Mouse (Mus musculus) kidney, adult 2 months (tissue): ENCODE measurements at regions not wholly inside any gene's neighbourhood (a gene's known extent, or its start where the extent isn't known, plus 50 kb on each side); places are given as distances from the start of the nearest gene placed in this dataset.

Source experiments
- DNase-seq: peaks from one replicate; pipeline ENCODE4 v3.0.0; 2021
- H3K27ac ChIP-seq: fragments of 200-500 bp; 2 replicates; pipeline ENCODE4 v1.5.1; 2012; ENCODE audit warnings: low read depth, low read length, control low read depth, inconsistent platforms; ENCODE audit not compliant: insufficient read depth
- H3K27me3 ChIP-seq: fragments of 200-500 bp; replicated peaks from 2 replicates; pipeline ENCODE4 v1.6.1; 2012; ENCODE audit warnings: mild to moderate bottlenecking, moderate library complexity, low read length, inconsistent platforms; ENCODE audit not compliant: control insufficient read depth, insufficient read depth
- H3K36me3 ChIP-seq: fragments of 200-500 bp; 2 replicates; pipeline ENCODE4 v1.6.1; 2012; ENCODE audit warnings: mild to moderate bottlenecking, moderate library complexity, low read length, inconsistent platforms; ENCODE audit not compliant: control insufficient read depth, insufficient read depth
- H3K4me1 ChIP-seq: fragments of 200-500 bp; 2 replicates; pipeline ENCODE4 v1.6.1; 2011; ENCODE audit warnings: low read length; ENCODE audit not compliant: control insufficient read depth, insufficient read depth
- H3K4me3 ChIP-seq: fragments of 200-500 bp; 2 replicates; pipeline ENCODE4 v1.5.1; 2011; ENCODE audit warnings: mild to moderate bottlenecking, low read depth, low read length, control low read depth; ENCODE audit not compliant: insufficient read depth
- CTCF ChIP-seq: fragments of 200-500 bp; conservative IDR thresholded peaks from 2 replicates; pipeline ENCODE4 v1.5.1; 2011; ENCODE audit warnings: low read depth, mild to moderate bottlenecking, control low read depth, low read length, moderate library complexity, mixed read lengths; ENCODE audit not compliant: insufficient read depth, insufficient read length
- POLR2A ChIP-seq: fragments of 200-500 bp; IDR thresholded peaks from one replicate; pipeline ENCODE4 v1.6.1; 2011; ENCODE audit warnings: low read depth, low read length, control low read depth
- WGBS: fragments of 180-500 bp; shearing (Covaris S2); methylation state at CpG from one replicate; pipeline ENCODE4 v1.1.7; 2018; 5-methylcytosine and 5-hydroxymethylcytosine counted together

DNA sequence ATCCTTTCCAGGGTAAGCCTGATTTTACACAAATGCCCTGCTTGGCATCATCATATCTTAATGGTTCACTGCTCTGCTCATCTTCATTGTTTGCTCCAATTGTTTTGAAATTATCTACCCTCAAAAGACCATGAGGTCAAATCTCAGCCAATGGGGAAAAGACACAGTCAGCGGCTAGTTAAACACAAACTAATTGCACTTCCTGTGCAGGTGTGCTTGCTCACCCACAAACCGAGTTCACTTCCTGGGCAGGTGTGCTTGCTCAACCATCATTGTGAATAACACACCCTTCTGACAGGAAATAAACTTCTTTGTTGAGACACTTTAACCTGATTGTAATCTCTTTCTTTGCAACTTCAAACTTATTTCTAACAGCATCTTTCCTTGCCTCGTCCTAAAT lies 75.8 kb upstream of the Ngly1 start:
- Histone ChIP-seq H3K4me1 (no peaks in the 10 kb centered on the region), H3K27ac (no peak overlapping the region), H3K36me3 (no peaks in the 10 kb centered on the region), H3K27me3 (no peaks in the 10 kb centered on the region), H3K4me3 (no peak overlapping the region)
- TF ChIP-seq POLR2A (no peak), CTCF (no peak)
- 43% methylated on average over 3 of the region's 3 CpGs for WGBS
- no peak for DNase-seq

DNA sequence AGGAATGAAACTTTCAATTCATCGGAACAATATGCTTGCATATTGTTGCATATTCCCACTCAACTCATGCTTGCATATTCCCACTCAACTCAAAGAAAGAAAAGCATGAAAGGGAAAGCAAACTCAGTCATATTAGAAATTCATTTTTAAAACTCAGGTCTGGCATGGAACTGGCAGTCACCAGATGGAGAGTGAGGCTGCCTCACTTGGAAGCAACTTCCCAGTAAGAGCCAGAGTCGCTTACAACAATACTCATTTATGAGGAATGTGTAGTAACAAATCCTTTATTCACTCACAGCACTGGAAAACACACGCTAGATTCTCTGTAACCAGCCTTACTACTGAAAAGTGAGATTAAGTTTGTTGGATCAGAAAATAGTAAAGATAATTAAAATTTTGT lies 70.9 kb upstream of the Ngly1 start:
- no peak for TF ChIP-seq CTCF
- no peak for TF ChIP-seq POLR2A
- DNase-seq, result no peak
- 91% methylated on average over 3 of the region's 3 CpGs for WGBS
- H3K27me3 ChIP-seq, result no peaks in the 10 kb centered on the region
- H3K4me1 ChIP-seq, result no peaks in the 10 kb centered on the region
- H3K27ac ChIP-seq, result no peak overlapping the region
- H3K4me3 ChIP-seq, result no peak overlapping the region
- H3K36me3 ChIP-seq, result no peaks in the 10 kb centered on the region

DNA sequence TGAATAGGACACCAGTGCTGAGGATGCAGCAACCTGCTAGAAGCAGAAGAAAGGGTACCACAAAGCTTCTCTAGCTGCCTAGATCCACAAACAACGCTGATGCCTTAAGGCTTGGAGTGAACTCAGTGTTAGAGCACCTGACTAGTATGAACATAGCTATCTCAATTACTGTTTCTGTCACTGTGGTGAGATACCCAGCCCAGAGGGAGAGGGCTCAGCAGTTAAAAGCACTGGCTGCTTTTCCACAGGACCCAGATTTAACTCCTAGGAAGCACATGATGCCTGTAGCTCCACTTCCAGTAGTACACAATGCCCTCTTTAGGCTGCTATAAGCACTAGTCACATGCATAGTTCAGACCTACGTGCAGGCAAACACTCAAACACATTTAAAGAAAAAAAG lies 67.3 kb upstream of the Ngly1 start:
- no peak overlapping the region for H3K4me3 ChIP-seq
- WGBS, result 81% methylated on average over 2 of the region's 2 CpGs
- H3K27me3 ChIP-seq, result no peaks in the 10 kb centered on the region
- no peak overlapping the region for H3K27ac ChIP-seq
- DNase-seq, result no peak
- H3K36me3 ChIP-seq, result no peaks in the 10 kb centered on the region
- H3K4me1 ChIP-seq, result no peaks in the 10 kb centered on the region
- no peak for TF ChIP-seq CTCF
- TF ChIP-seq POLR2A, result no peak

DNA sequence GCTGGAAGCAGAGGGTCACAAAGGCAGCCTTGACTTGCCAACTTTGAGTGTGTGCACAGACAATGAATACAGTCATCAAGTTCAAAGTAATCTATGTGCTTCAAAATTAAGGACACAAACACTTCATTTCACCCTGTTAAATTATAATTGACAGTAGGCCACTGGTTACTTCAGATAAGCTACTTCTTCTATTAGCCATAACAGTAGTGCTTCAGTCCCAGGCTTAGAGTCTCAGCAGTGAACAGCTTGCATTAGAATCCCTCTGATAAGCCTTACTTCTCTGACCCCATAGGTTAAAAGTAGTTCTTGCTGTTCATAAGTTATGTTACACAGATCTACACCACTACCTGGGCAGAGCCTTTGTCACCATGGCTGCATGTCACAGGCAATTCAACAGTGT lies 63.8 kb upstream of the Ngly1 start:
- TF ChIP-seq POLR2A (no peak), CTCF (no peak)
- no peak overlapping the region for H3K27ac ChIP-seq
- H3K36me3 ChIP-seq, result no peaks in the 10 kb centered on the region
- DNase-seq, result no peak
- H3K27me3 ChIP-seq, result no peaks in the 10 kb centered on the region
- H3K4me1 ChIP-seq, result no peaks in the 10 kb centered on the region; the same call in 1 of the 2 replicates
- no peak overlapping the region for H3K4me3 ChIP-seq
